Mouse (Mus musculus) megakaryocyte, adult 5-6 weeks (primary cell): ENCODE measurements around the gene Paxx. TPM values are rescaled to one million over a fixed set of nuclear protein-coding genes. Genes with fewer than 3 reads are reported as not detected.
A peak's percentile ranks its signal among the peaks of the same experiment; 100 is the strongest.
"Not testable (repeated sequence)": the region's sequence is repeated elsewhere in the genome, so short reads cannot be mapped to it uniquely, and the experiment has no call there.

Experiments used
- ATAC-seq: 2 replicates; pipeline ENCODE4 v1.8.0; 2016; ENCODE audit warnings: mild to moderate bottlenecking, inconsistent platforms; ENCODE audit not compliant: poor library complexity, severe bottlenecking
- total RNA-seq, 2 experiments: library from RNA; stranded (forward) in 1 of 2; stranded (reverse) in 1 of 2; fragments of 153-499, 151-499 nt in 1 of 2; fragments of 221-1000, 200-1000 nt in 1 of 2; gene quantifications; 2 replicates each; pipeline versions ENCODE4 v1.2.3 to v1.2.4; 2015 to 2017

Paxx gene
- total RNA-seq, 2 experiments from 2014 or later: 25.7 to 36.5 TPM

- ATAC-seq: peak; percentile 77
These were observed 38.1 kb downstream of the Paxx start, which contains the start of gene Fut7 for GRCm38 (mm10) chr2:25422587-25423410. TSS of gene Fut7 (plus strand) at chr2:25423267.

GRCm38 (mm10) chr2:25421896-25422295, 39.0 kb downstream of the Paxx start:
- ATAC-seq: peak; percentile 33

GRCm38 (mm10) chr2:25417426-25417825, 43.5 kb downstream of the Paxx start:
- no peak for ATAC-seq

- ATAC-seq: not testable (repeated sequence)
These were observed 47.5 kb downstream of the Paxx start for GRCm38 (mm10) chr2:25413436-25413835.

- ATAC-seq: no peak
These were observed 52.0 kb downstream of the Paxx start for GRCm38 (mm10) chr2:25408908-25409307.

Other genes with a start within 250 kb of the Paxx start
Only the 30 nearest of the 44 such genes appear.
- gene Tprn, start 198.5 kb downstream of the Paxx start, total RNA-seq (2015): 7.5 and 10.5 TPM in 2 replicates
- 5.2 and 6.0 TPM in 2 replicates for gene Tprn, start 198.5 kb downstream of the Paxx start, total RNA-seq (2017)
- 159 TPM in 2 replicates for gene Ssna1, start 188.7 kb downstream of the Paxx start, total RNA-seq (2015)
- 61.1 and 86.0 TPM in 2 replicates for gene Ssna1, start 188.7 kb downstream of the Paxx start, total RNA-seq (2017)
- 28.9 and 40.5 TPM in 2 replicates for gene Anapc2, start 188.6 kb downstream of the Paxx start, total RNA-seq (2015)
- 25.1 and 32.1 TPM in 2 replicates for gene Anapc2, start 188.6 kb downstream of the Paxx start, total RNA-seq (2017)
- gene Tmem210, start 172.9 kb downstream of the Paxx start, total RNA-seq (2015): not detected in 2 replicates
- gene Tmem210, start 172.9 kb downstream of the Paxx start, total RNA-seq (2017): not detected in 2 replicates
- not detected in 2 replicates for gene Lrrc26, start 171.2 kb downstream of the Paxx start, total RNA-seq (2015)
- not detected in 2 replicates for gene Lrrc26, start 171.2 kb downstream of the Paxx start, total RNA-seq (2017)
- not detected in 2 replicates for gene Grin1, start 141.9 kb downstream of the Paxx start, total RNA-seq (2015)
- not detected in 2 replicates for gene Grin1, start 141.9 kb downstream of the Paxx start, total RNA-seq (2017)
- gene Man1b1, start 128.8 kb downstream of the Paxx start, total RNA-seq (2015): 14.8 TPM in 2 replicates
- 36.8 and 40.8 TPM in 2 replicates for gene Man1b1, start 128.8 kb downstream of the Paxx start, total RNA-seq (2017)
- 25.1 and 30.5 TPM in 2 replicates for gene Dpp7, start 104.7 kb downstream of the Paxx start, total RNA-seq (2015)
- gene Dpp7, start 104.7 kb downstream of the Paxx start, total RNA-seq (2017): 27.8 and 50.7 TPM in 2 replicates
- 34.4 and 36.0 TPM in 2 replicates for gene Uap1l1, start 95.4 kb downstream of the Paxx start, total RNA-seq (2015)
- 11.0 and 12.6 TPM in 2 replicates for gene Uap1l1, start 95.4 kb downstream of the Paxx start, total RNA-seq (2017)
- 4.9 and 5.5 TPM in 2 replicates for gene Sapcd2, start 88.8 kb downstream of the Paxx start, total RNA-seq (2015)
- 3.6 and 4.6 TPM in 2 replicates for gene Sapcd2, start 88.8 kb downstream of the Paxx start, total RNA-seq (2017)
- gene Entpd2, start 65.2 kb downstream of the Paxx start, total RNA-seq (2015): not detected in 2 replicates
- not detected in 2 replicates for gene Entpd2, start 65.2 kb downstream of the Paxx start, total RNA-seq (2017)
- gene Npdc1, start 61.7 kb downstream of the Paxx start, total RNA-seq (2015): not detected in 2 replicates
- not detected in 2 replicates for gene Npdc1, start 61.7 kb downstream of the Paxx start, total RNA-seq (2017)
- gene Fut7, start 37.8 kb downstream of the Paxx start, total RNA-seq (2015): 10.1 and 11.6 TPM in 2 replicates
- gene Fut7, start 37.8 kb downstream of the Paxx start, total RNA-seq (2017): 20.4 and 21.5 TPM in 2 replicates
- gene Abca2, start 32.4 kb downstream of the Paxx start, total RNA-seq (2015): 25.5 and 33.3 TPM in 2 replicates
- gene Abca2, start 32.4 kb downstream of the Paxx start, total RNA-seq (2017): 12.0 and 13.0 TPM in 2 replicates
- not detected in 2 replicates for gene Clic3, start 4.3 kb downstream of the Paxx start, total RNA-seq (2015)
- gene Clic3, start 4.3 kb downstream of the Paxx start, total RNA-seq (2017): not detected in 2 replicates
- not detected in 2 replicates for gene Ptgds, start 9.0 kb upstream of the Paxx start, total RNA-seq (2015)
- gene Ptgds, start 9.0 kb upstream of the Paxx start, total RNA-seq (2017): not detected in 2 replicates
- not detected in 2 replicates for gene Lcn12, start 32.8 kb upstream of the Paxx start, total RNA-seq (2015)
- not detected in 2 replicates for gene Lcn12, start 32.8 kb upstream of the Paxx start, total RNA-seq (2017)
- 23.4 and 32.3 TPM in 2 replicates for gene Fbxw5, start 39.7 kb upstream of the Paxx start, total RNA-seq (2015)
- gene Fbxw5, start 39.7 kb upstream of the Paxx start, total RNA-seq (2017): 15.5 and 19.8 TPM in 2 replicates
- 0.18 and 2.1 TPM in 2 replicates for gene C8g, start 40.6 kb upstream of the Paxx start, total RNA-seq (2015)
- 0.44 and 1.2 TPM in 2 replicates for gene C8g, start 40.6 kb upstream of the Paxx start, total RNA-seq (2017)
- gene Traf2, start 85.8 kb upstream of the Paxx start, total RNA-seq (2015): 9.1 and 9.4 TPM in 2 replicates
- gene Traf2, start 85.8 kb upstream of the Paxx start, total RNA-seq (2017): 12.6 and 15.3 TPM in 2 replicates
- gene Edf1, start 96.8 kb upstream of the Paxx start, total RNA-seq (2015): 155 and 171 TPM in 2 replicates
- 133 and 145 TPM in 2 replicates for gene Edf1, start 96.8 kb upstream of the Paxx start, total RNA-seq (2017)
- gene Mamdc4, start 113.8 kb upstream of the Paxx start, total RNA-seq (2015): 0.09 and 2.3 TPM in 2 replicates
- gene Mamdc4, start 113.8 kb upstream of the Paxx start, total RNA-seq (2017): 0.15 and 5.0 TPM in 2 replicates
- gene Phpt1, start 114.1 kb upstream of the Paxx start, total RNA-seq (2015): 12.7 and 15.1 TPM in 2 replicates
- 8.4 and 11.8 TPM in 2 replicates for gene Phpt1, start 114.1 kb upstream of the Paxx start, total RNA-seq (2017)
- gene Ajm1, start 120.7 kb upstream of the Paxx start, total RNA-seq (2015): not detected in 2 replicates
- not detected in 2 replicates for gene Ajm1, start 120.7 kb upstream of the Paxx start, total RNA-seq (2017)
- 18.3 and 25.7 TPM in 2 replicates for gene Rabl6, start 147.4 kb upstream of the Paxx start, total RNA-seq (2015)
- 34.0 and 43.0 TPM in 2 replicates for gene Rabl6, start 147.4 kb upstream of the Paxx start, total RNA-seq (2017)
- not detected in 2 replicates for gene Ccdc183, start 156.6 kb upstream of the Paxx start, total RNA-seq (2015)
- not detected in 2 replicates for gene Ccdc183, start 156.6 kb upstream of the Paxx start, total RNA-seq (2017)
- 8.4 and 19.2 TPM in 2 replicates for gene Tmem141, start 160.9 kb upstream of the Paxx start, total RNA-seq (2015)
- 18.5 and 25.2 TPM in 2 replicates for gene Tmem141, start 160.9 kb upstream of the Paxx start, total RNA-seq (2017)
- gene Fcna, start 166.9 kb upstream of the Paxx start, total RNA-seq (2015): 1.1 and 1.9 TPM in 2 replicates
- 2.2 and 3.2 TPM in 2 replicates for gene Fcna, start 166.9 kb upstream of the Paxx start, total RNA-seq (2017)
- gene Lcn8, start 192.0 kb upstream of the Paxx start, total RNA-seq (2015): not detected in 2 replicates
- gene Lcn8, start 192.0 kb upstream of the Paxx start, total RNA-seq (2017): not detected in 2 replicates
- not detected in 2 replicates for gene Lcn5, start 196.9 kb upstream of the Paxx start, total RNA-seq (2015)
- not detected in 2 replicates for gene Lcn5, start 196.9 kb upstream of the Paxx start, total RNA-seq (2017)